Comparison of ENCODE assay signal across 13 mouse cellular contexts in the genomic region with DNA sequence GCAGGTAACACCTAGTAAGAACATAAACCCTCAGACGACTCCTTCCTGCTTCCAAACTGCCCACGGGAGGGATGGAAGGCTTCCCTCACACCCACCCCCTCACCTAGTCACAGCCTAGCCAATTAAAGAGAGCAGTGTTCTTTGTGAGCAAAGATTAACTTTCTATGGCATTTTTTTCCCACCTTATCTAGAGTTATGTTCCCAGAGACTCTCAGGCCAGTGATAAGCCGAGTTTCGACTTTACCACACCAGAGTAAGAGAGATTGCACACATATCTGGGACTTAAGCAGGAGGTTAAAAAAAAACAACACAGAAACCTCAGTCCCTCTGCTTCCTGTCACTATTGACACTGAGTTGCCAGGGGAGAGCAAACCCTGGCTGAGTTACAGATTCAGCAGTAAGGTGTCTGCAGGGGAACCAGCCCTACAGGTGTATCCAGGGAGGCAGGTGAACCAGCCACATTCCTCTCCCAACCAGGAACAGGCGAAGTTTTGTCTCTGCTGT.
DNase-seq lines count a peak whose midpoint lies in the region; ATAC-seq lines count a peak whose summit lies in the region.
"Had no signal": no experiment of that assay in that cellular context is flagged by ENCODE, and none has a peak within 500 bp of the region (broad histone marks: within the 10 kb centered on the region; RNA-seq: fewer than 3 reads in every experiment).

No protein-coding gene starts in this region.

- H3K27me3 ChIP-seq in intestine, embryonic 14.5 days (replicated peaks; ENCODE audit: control insufficient read depth, insufficient read depth, low read length), result no peaks in the 10 kb centered on the region
- no peaks in the 10 kb centered on the region for H3K27me3 ChIP-seq in limb, embryonic 11.5 days (ENCODE audit: control insufficient read depth, insufficient read depth, low read length)

- no peaks in the 10 kb centered on the region for H3K9me3 ChIP-seq in intestine, embryonic 14.5 days (ENCODE audit: control insufficient read depth, low read length)
- no peaks in the 10 kb centered on the region for H3K9me3 ChIP-seq in limb, embryonic 11.5 days (ENCODE audit: control insufficient read depth, low read length)

- no peak overlapping the region for H3K9ac ChIP-seq in intestine, embryonic 14.5 days (ENCODE audit: low read length)
- H3K9ac ChIP-seq in limb, embryonic 11.5 days (ENCODE audit: low read length), result no peak overlapping the region

- H3K36me3 ChIP-seq in intestine, embryonic 14.5 days (ENCODE audit: control insufficient read depth, insufficient read depth, low read length), result no peaks in the 10 kb centered on the region
- no peaks in the 10 kb centered on the region for H3K36me3 ChIP-seq in limb, embryonic 11.5 days (ENCODE audit: control insufficient read depth, insufficient read depth, low read length)

- peak overlapping the region; percentile 70 for H3K27ac ChIP-seq in intestine, embryonic 14.5 days (ENCODE audit: low read depth)
- H3K27ac ChIP-seq in limb, embryonic 11.5 days (replicated peaks; ENCODE audit: low read depth, low read length), result no peak overlapping the region

- H3K4me1 ChIP-seq in intestine, embryonic 14.5 days (replicated peaks; ENCODE audit: control insufficient read depth, insufficient read depth, low read length), result peaks cover 19% of the 10 kb centered on the region
- peaks cover 10% of the 10 kb centered on the region; the same call in 1 of the 2 replicates for H3K4me1 ChIP-seq in limb, embryonic 11.5 days (ENCODE audit: control insufficient read depth, insufficient read depth, low read length)

- 27% methylated on average over 5 of the region's 5 CpGs for WGBS in intestine, embryonic 14.5 days
- WGBS in limb, embryonic 11.5 days, result 30% methylated on average over 5 of the region's 5 CpGs

- H3K4me3 ChIP-seq in intestine, embryonic 14.5 days (ENCODE audit: low read depth, low read length), result no peak overlapping the region
- H3K4me3 ChIP-seq in limb, embryonic 11.5 days (ENCODE audit: low read depth, low read length), result no peak overlapping the region

- ATAC-seq in intestine, embryonic 14.5 days (replicated peaks; ENCODE audit: low FRiP score, low TSS enrichment, low read depth), result peak; percentile 83
- ATAC-seq in limb, embryonic 11.5 days (ENCODE audit: insufficient number of reproducible peaks, low FRiP score, low TSS enrichment, low read depth), result no peak
- ATAC-seq: forebrain, embryonic 14.5 days; inflammation-experienced regulatory T-cells, adult 6 months had no signal

- H3K4me2 ChIP-seq in intestine, embryonic 14.5 days (ENCODE audit: low read length), result peak overlapping the region; percentile 30; the same call in 1 of the 2 replicates
- no peak overlapping the region for H3K4me2 ChIP-seq in limb, embryonic 11.5 days (ENCODE audit: low read depth, severe bottlenecking)

- peak; percentile 26 for DNase-seq in kidney, adult 9 months
- no peak for DNase-seq in kidney, adult 18-20 months
- no peak for DNase-seq in intestine, embryonic 14.5 days (ENCODE audit: low spot score)
- peak; percentile 21 for DNase-seq in limb, embryonic 11.5 days (ENCODE audit: low spot score)
- DNase-seq in lung, postnatal 4 days, result peak; percentile 44 to 74
- no peak for DNase-seq in cerebellum, postnatal 36 days
- DNase-seq in retina, postnatal 1 day, result no peak
- DNase-seq in adrenal gland, postnatal 14 days, result no peak
- DNase-seq: cerebellum, adult 18-20 months; gastrocnemius, postnatal 14 days; thymus, postnatal 4 days had no signal

Comparison
In these comparisons a context has a peak if more than half of its experiments do, and no peak if none do; other contexts are left out.
1. DNase-seq: peak in kidney, adult 9 months (single experiment), limb, embryonic 11.5 days (single experiment) and lung, postnatal 4 days (2 of 2); none in kidney, adult 18-20 months (single experiment), intestine, embryonic 14.5 days (single experiment), cerebellum, postnatal 36 days (0 of 2), retina, postnatal 1 day (single experiment) and adrenal gland, postnatal 14 days (single experiment).